Mouse (Mus musculus): Measurements from ENCODE around the gene Fam222a.

Fam222a gene

GRCm38 (mm10) chr5:114655721-114656120, 87.9 kb downstream of the Fam222a start:
- no peak for DNase-seq (ENCODE audit: low spot score in 2 of 2)

- DNase-seq (ENCODE audit: low spot score in 2 of 2): no peak
These were observed 88.5 kb downstream of the Fam222a start for GRCm38 (mm10) chr5:114656305-114656704.

- no peak for DNase-seq (ENCODE audit: low spot score in 2 of 2)
These were observed 89.6 kb downstream of the Fam222a start for GRCm38 (mm10) chr5:114657426-114657825.

GRCm38 (mm10) chr5:114658255-114658654, 90.4 kb downstream of the Fam222a start, which contains the start of gene Trpv4:
Trpv4 (minus strand) TSS chr5:114658421.
- DNase-seq (ENCODE audit: low spot score in 2 of 2): no peak

- DNase-seq (ENCODE audit: low spot score in 2 of 2): no peak
These were observed 93.2 kb downstream of the Fam222a start for GRCm38 (mm10) chr5:114661029-114661428.

All from spleen, postnatal 14 days (tissue).